Mouse (Mus musculus) heart, adult 2 months (tissue): ENCODE measurements around the gene Ly9. TPM values are rescaled to one million over a fixed set of nuclear protein-coding genes. Genes with fewer than 3 reads are reported as not detected.

Experiments used
- DNase-seq, 2 experiments: peaks; one replicate each; pipeline ENCODE4 v3.0.0; 2021
- H3K27ac ChIP-seq: fragments of 200-600 bp; 2 replicates; pipeline ENCODE4 v1.8.1; 2022
- H3K27me3 ChIP-seq: fragments of 200-500 bp; 2 replicates; pipeline ENCODE4 v1.6.1; 2012; ENCODE audit warnings: mild to moderate bottlenecking, low read length, inconsistent platforms, mixed read lengths; ENCODE audit not compliant: control insufficient read depth, insufficient read depth
- H3K36me3 ChIP-seq: fragments of 200-500 bp; 2 replicates; pipeline ENCODE4 v1.6.1; 2012; ENCODE audit warnings: low read length, inconsistent platforms; ENCODE audit not compliant: control insufficient read depth, insufficient read depth
- H3K4me1 ChIP-seq: fragments of 200-500 bp; 2 replicates; pipeline ENCODE4 v1.6.1; 2011; ENCODE audit warnings: low read length; ENCODE audit not compliant: control insufficient read depth, insufficient read depth
- H3K4me3 ChIP-seq: fragments of 200-600 bp; 2 replicates; pipeline ENCODE4 v1.8.1; 2022
- H3K79me2 ChIP-seq: fragments of 200-500 bp; replicated peaks from 2 replicates; pipeline ENCODE4 v1.6.1; 2012; ENCODE audit warnings: mild to moderate bottlenecking, inconsistent platforms, low read length, moderate library complexity, mixed read lengths; ENCODE audit not compliant: control insufficient read depth, insufficient read depth
- H3K9ac ChIP-seq: fragments of 200-500 bp; 2 replicates; pipeline ENCODE4 v1.6.1; 2012; ENCODE audit warnings: low read depth, mild to moderate bottlenecking, control low read depth, inconsistent platforms, low read length, mixed read lengths
- CTCF ChIP-seq: fragments of 200-600 bp; IDR thresholded peaks from 2 replicates; pipeline ENCODE4 v1.8.1; 2022; ENCODE audit warnings: antibody characterized with exemption, mild to moderate bottlenecking, moderate library complexity
- EP300 ChIP-seq: fragments of 200-500 bp; IDR thresholded peaks from 2 replicates; pipeline ENCODE4 v1.6.1; 2011; ENCODE audit warnings: low read depth, low read length, control low read depth; ENCODE audit not compliant: insufficient read depth
- POLR2A ChIP-seq: fragments of 200-500 bp; IDR thresholded peaks from 2 replicates; pipeline ENCODE4 v1.6.1; 2011; ENCODE audit warnings: mild to moderate bottlenecking, low read depth, low read length, control low read depth; ENCODE audit not compliant: insufficient read depth
- WGBS: fragments of 180-500 bp; shearing (Covaris S2); methylation state at CpG from one replicate; pipeline ENCODE4 v1.1.7; 2018; 5-methylcytosine and 5-hydroxymethylcytosine counted together
- intact Hi-C: fragments of 180-260 bp; cut with DNase I; formaldehyde crosslinking; loops from one replicate; pipeline ENCODE4 v1.15.1; 2025
- polyA plus RNA-seq: library from polyadenylated mRNA; depleted of rRNA; stranded (reverse); fragments of >200 nt; gene quantifications from 2 replicates; pipeline ENCODE4 v1.2.3, GENCODE M21; 2012
- total RNA-seq, 2 experiments: library from RNA; stranded (reverse); gene quantifications; 2 replicates each; pipeline ENCODE4 v1.2.3; 2021

The Ly9 gene
- total and polyA plus RNA-seq, 3 experiments: 0.36 to 0.74 (median 0.60) TPM

DNA sequence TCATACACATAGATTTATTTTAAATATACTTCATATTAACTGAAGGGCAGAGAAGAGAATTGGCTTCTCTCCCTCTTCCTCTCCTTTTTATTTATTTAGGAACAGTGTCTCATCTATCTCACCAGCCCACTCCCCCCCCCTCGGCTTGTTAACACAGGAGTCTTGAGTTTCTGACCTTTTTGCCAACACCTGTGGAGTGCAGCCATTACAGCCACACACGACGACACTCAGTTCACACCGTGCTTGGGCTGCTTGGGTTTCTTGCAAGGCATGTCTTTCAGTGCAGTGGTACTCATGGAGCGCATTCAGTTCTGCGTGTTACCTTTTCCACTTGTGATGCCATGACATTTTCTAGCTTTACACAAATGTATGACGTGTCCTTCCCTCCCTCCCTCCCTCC lies 22.8 kb upstream of the Ly9 start:
- 81% methylated on average over 7 of the region's 7 CpGs for WGBS
- H3K4me3 ChIP-seq: no peak overlapping the region

GRCm38 (mm10) chr1:171629168-171629567 lies 22.0 kb upstream of the Ly9 start:
- Histone ChIP-seq H3K79me2 (no peaks in the 10 kb centered on the region), H3K27me3 (no peaks in the 10 kb centered on the region), H3K27ac (no peak overlapping the region), H3K9ac (no peak overlapping the region), H3K4me3 (no peak overlapping the region), H3K36me3 (no peaks in the 10 kb centered on the region), H3K4me1 (peaks cover 1% of the 10 kb centered on the region; the same call in 1 of the 2 replicates)
- DNase-seq: no peak
- intact Hi-C loops: no loop called here
- no peak for TF ChIP-seq POLR2A
- no peak for TF ChIP-seq EP300
- TF ChIP-seq CTCF: no peak
- WGBS: 70% methylated on average over 6 of the region's 6 CpGs

More for the DNA sequence above, 22.8 kb upstream of the Ly9 start:
- no peaks in the 10 kb centered on the region for H3K79me2 ChIP-seq
- H3K27ac ChIP-seq: no peak overlapping the region
- H3K27me3 ChIP-seq: no peaks in the 10 kb centered on the region
- peaks cover 1% of the 10 kb centered on the region; the same call in 1 of the 2 replicates for H3K4me1 ChIP-seq
- no peak for TF ChIP-seq CTCF
- TF ChIP-seq POLR2A: no peak
- no peak for TF ChIP-seq EP300
- no peak for DNase-seq
- H3K36me3 ChIP-seq: no peaks in the 10 kb centered on the region
- H3K9ac ChIP-seq: no peak overlapping the region
- intact Hi-C loops: no loop called here

DNA sequence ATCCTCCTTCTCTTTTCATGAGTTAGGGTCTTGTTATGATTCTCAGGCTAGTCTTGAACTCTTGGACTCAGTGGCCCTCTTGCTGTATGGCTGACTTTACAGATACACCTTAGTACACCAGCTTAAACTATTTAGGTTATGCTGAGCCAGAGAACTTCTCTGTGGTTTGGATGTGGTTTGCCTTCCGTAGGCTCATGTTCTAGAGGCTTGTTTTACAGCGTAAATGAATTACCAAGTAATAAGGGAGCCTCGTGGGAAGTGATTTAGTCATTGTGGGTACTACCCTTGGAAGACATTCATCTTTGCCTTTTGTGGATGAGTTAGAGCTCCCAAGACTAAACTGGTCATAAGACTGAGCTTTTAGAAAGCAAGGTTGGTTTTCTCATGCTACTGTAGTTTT lies 20.6 kb upstream of the Ly9 start:
- H3K4me3 ChIP-seq: no peak overlapping the region
- H3K27me3 ChIP-seq: no peaks in the 10 kb centered on the region
- TF ChIP-seq EP300 (no peak), CTCF (no peak), POLR2A (no peak)
- no peaks in the 10 kb centered on the region for H3K36me3 ChIP-seq
- WGBS: 77% methylated on average over 3 of the region's 3 CpGs
- H3K9ac ChIP-seq: no peak overlapping the region
- intact Hi-C loops: no loop called here
- no peak overlapping the region for H3K27ac ChIP-seq
- no peaks in the 10 kb centered on the region for H3K79me2 ChIP-seq
- H3K4me1 ChIP-seq: peaks cover 1% of the 10 kb centered on the region; the same call in 1 of the 2 replicates
- no peak for DNase-seq

GRCm38 (mm10) chr1:171620091-171620490 lies 12.9 kb upstream of the Ly9 start:
- no peak for DNase-seq
- Histone ChIP-seq H3K4me3 (no peak overlapping the region), H3K27me3 (no peaks in the 10 kb centered on the region), H3K79me2 (no peaks in the 10 kb centered on the region), H3K27ac (no peak overlapping the region), H3K36me3 (no peaks in the 10 kb centered on the region), H3K4me1 (no peaks in the 10 kb centered on the region), H3K9ac (no peak overlapping the region)
- intact Hi-C loops: no loop called here
- 89% methylated on average over 6 of the region's 6 CpGs for WGBS
- no peak for TF ChIP-seq CTCF
- TF ChIP-seq EP300: no peak
- TF ChIP-seq POLR2A: no peak

- WGBS: 68% methylated on average over 3 of the region's 3 CpGs
- intact Hi-C loops: no loop called here
- DNase-seq: no peak
- H3K9ac ChIP-seq: no peak overlapping the region
- no peaks in the 10 kb centered on the region for H3K4me1 ChIP-seq
- no peaks in the 10 kb centered on the region for H3K27me3 ChIP-seq
- H3K4me3 ChIP-seq: no peak overlapping the region
- H3K79me2 ChIP-seq: no peaks in the 10 kb centered on the region
- no peak overlapping the region for H3K27ac ChIP-seq
- TF ChIP-seq EP300: no peak
- no peak for TF ChIP-seq POLR2A
- H3K36me3 ChIP-seq: no peaks in the 10 kb centered on the region
These were observed 12.4 kb upstream of the Ly9 start for GRCm38 (mm10) chr1:171619645-171620044.

DNA sequence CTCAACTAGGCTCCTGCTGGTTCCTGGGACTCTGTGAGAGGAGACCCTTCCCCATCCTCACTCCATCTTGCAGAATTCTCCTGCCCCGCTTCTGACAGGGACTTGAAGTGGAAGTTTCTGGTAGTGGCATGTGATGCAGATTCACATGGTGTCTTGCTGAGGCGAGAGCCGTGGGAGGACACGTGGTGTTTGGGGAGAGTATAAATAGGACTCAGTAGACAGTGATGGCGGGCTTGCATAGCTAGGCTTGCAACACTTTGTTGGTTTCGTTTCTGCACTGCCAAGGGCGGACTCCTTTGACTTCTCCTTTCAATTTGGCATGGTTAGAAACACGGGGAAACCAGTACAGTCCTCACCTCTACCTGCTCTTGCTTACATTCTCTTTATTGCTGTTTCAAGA lies 11.8 kb upstream of the Ly9 start:
- no peak overlapping the region for H3K4me3 ChIP-seq
- TF ChIP-seq EP300 (no peak), POLR2A (no peak), CTCF (no peak)
- H3K27me3 ChIP-seq: no peaks in the 10 kb centered on the region
- no peaks in the 10 kb centered on the region for H3K79me2 ChIP-seq
- H3K27ac ChIP-seq: no peak overlapping the region
- WGBS: 69% methylated on average over 8 of the region's 8 CpGs
- DNase-seq: peak in 1 of 2 experiments; percentile 69
- H3K9ac ChIP-seq: no peak overlapping the region
- no peaks in the 10 kb centered on the region for H3K36me3 ChIP-seq
- intact Hi-C loops: no loop called here
- no peaks in the 10 kb centered on the region for H3K4me1 ChIP-seq
